Mouse (Mus musculus): ENCODE results near the gene Hs1bp3. TPM values are rescaled to one million over a fixed set of nuclear protein-coding genes. Genes with fewer than 3 reads are reported as not detected.

Gene Hs1bp3
- polyA plus RNA-seq, 2 experiments: 12.6 to 16.7 TPM

- no peaks in the 10 kb centered on the region for H3K27me3 ChIP-seq (ENCODE audit: control insufficient read depth, insufficient read depth, low read length)
- no peak overlapping the region for H3K4me3 ChIP-seq (replicated peaks; ENCODE audit: low read length)
- H3K9ac ChIP-seq (ENCODE audit: low read depth, low read length, severe bottlenecking): no peak overlapping the region
- no peak for ATAC-seq (ENCODE audit: low FRiP score, low read depth)
- H3K36me3 ChIP-seq (ENCODE audit: control insufficient read depth, insufficient read depth, low read length): no peaks in the 10 kb centered on the region
- no peaks in the 10 kb centered on the region for H3K4me1 ChIP-seq (ENCODE audit: control insufficient read depth, insufficient read depth, low read length)
- 67% methylated on average over 7 of the region's 7 CpGs for WGBS
- no peaks in the 10 kb centered on the region for H3K9me3 ChIP-seq (ENCODE audit: control insufficient read depth, low read length)
- no peak for TF ChIP-seq POLR2A (IDR thresholded peaks at IDR 0.05; ENCODE audit: borderline replicate concordance, extremely low read depth, insufficient read depth, insufficient read length)
- no peak overlapping the region for H3K27ac ChIP-seq (replicated peaks; ENCODE audit: low read depth, low read length)
- no peak for DNase-seq (ENCODE audit: low spot score)
- no peak overlapping the region for H3K4me2 ChIP-seq (replicated peaks; ENCODE audit: low read depth, low read length, severe bottlenecking)
Observed at GRCm38 (mm10) chr12:8365336-8365735, 52.1 kb downstream of the Hs1bp3 start.

GRCm38 (mm10) chr12:8365905-8366576, 52.8 kb downstream of the Hs1bp3 start:
- TF ChIP-seq POLR2A (IDR thresholded peaks at IDR 0.05; ENCODE audit: borderline replicate concordance, extremely low read depth, insufficient read depth, insufficient read length): no peak
- no peak overlapping the region for H3K4me3 ChIP-seq (replicated peaks; ENCODE audit: low read length)
- H3K36me3 ChIP-seq (ENCODE audit: control insufficient read depth, insufficient read depth, low read length): no peaks in the 10 kb centered on the region
- H3K9ac ChIP-seq (ENCODE audit: low read depth, low read length, severe bottlenecking): no peak overlapping the region
- H3K4me1 ChIP-seq (ENCODE audit: control insufficient read depth, insufficient read depth, low read length): no peaks in the 10 kb centered on the region
- 70% methylated on average over 5 of the region's 5 CpGs for whole genome bisulfite sequencing
- H3K27me3 ChIP-seq (ENCODE audit: control insufficient read depth, insufficient read depth, low read length): no peaks in the 10 kb centered on the region
- no peaks in the 10 kb centered on the region for H3K9me3 ChIP-seq (ENCODE audit: control insufficient read depth, low read length)
- no peak for ATAC-seq (ENCODE audit: low FRiP score, low read depth)
- no peak overlapping the region for H3K4me2 ChIP-seq (replicated peaks; ENCODE audit: low read depth, low read length, severe bottlenecking)
- no peak for DNase-seq (ENCODE audit: low spot score)
- H3K27ac ChIP-seq (replicated peaks; ENCODE audit: low read depth, low read length): no peak overlapping the region

DNA sequence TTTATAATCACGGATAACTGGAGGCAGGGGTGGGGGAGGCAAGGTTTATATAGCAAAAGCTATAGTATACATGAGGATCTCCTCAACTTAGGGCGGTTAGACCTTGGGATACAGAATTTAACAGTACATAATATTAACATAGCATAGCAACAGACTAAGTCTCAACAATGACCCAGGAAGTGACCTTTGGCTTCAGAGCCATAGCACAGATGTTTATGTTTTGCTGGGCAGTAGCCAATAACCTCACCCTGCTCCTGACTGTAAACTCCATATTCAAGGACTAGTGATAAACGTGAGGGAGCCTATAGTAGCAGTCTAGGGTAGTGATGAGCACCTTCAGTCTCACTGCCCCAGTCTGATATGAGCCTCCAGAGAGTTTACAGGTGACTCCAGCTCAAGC, 53.5 kb downstream of the Hs1bp3 start:
- Histone ChIP-seq H3K27me3 (ENCODE audit: control insufficient read depth, insufficient read depth, low read length) (no peaks in the 10 kb centered on the region), H3K4me2 (replicated peaks; ENCODE audit: low read depth, low read length, severe bottlenecking) (no peak overlapping the region), H3K4me3 (replicated peaks; ENCODE audit: low read length) (no peak overlapping the region), H3K9ac (ENCODE audit: low read depth, low read length, severe bottlenecking) (no peak overlapping the region), H3K36me3 (ENCODE audit: control insufficient read depth, insufficient read depth, low read length) (no peaks in the 10 kb centered on the region), H3K9me3 (ENCODE audit: control insufficient read depth, low read length) (no peaks in the 10 kb centered on the region), H3K27ac (replicated peaks; ENCODE audit: low read depth, low read length) (no peak overlapping the region), H3K4me1 (ENCODE audit: control insufficient read depth, insufficient read depth, low read length) (no peaks in the 10 kb centered on the region)
- 56% methylated on average over 3 of the region's 3 CpGs for WGBS
- no peak for TF ChIP-seq POLR2A (IDR thresholded peaks at IDR 0.05; ENCODE audit: borderline replicate concordance, extremely low read depth, insufficient read depth, insufficient read length)
- no peak for DNase-seq (ENCODE audit: low spot score)
- ATAC-seq (ENCODE audit: low FRiP score, low read depth): no peak

GRCm38 (mm10) chr12:8371746-8372510, 58.7 kb downstream of the Hs1bp3 start:
- Histone ChIP-seq H3K4me2 (replicated peaks; ENCODE audit: low read depth, low read length, severe bottlenecking) (no peak overlapping the region), H3K4me1 (ENCODE audit: control insufficient read depth, insufficient read depth, low read length) (no peaks in the 10 kb centered on the region), H3K27ac (replicated peaks; ENCODE audit: low read depth, low read length) (no peak overlapping the region), H3K9ac (ENCODE audit: low read depth, low read length, severe bottlenecking) (no peak overlapping the region), H3K4me3 (replicated peaks; ENCODE audit: low read length) (no peak overlapping the region), H3K27me3 (ENCODE audit: control insufficient read depth, insufficient read depth, low read length) (no peaks in the 10 kb centered on the region), H3K36me3 (ENCODE audit: control insufficient read depth, insufficient read depth, low read length) (no peaks in the 10 kb centered on the region), H3K9me3 (ENCODE audit: control insufficient read depth, low read length) (no peaks in the 10 kb centered on the region)
- TF ChIP-seq POLR2A (IDR thresholded peaks at IDR 0.05; ENCODE audit: borderline replicate concordance, extremely low read depth, insufficient read depth, insufficient read length): no peak
- DNase-seq (ENCODE audit: low spot score) (no peak), ATAC-seq (ENCODE audit: low FRiP score, low read depth) (no peak)
- WGBS: 67% methylated on average over 5 of the region's 5 CpGs

DNA sequence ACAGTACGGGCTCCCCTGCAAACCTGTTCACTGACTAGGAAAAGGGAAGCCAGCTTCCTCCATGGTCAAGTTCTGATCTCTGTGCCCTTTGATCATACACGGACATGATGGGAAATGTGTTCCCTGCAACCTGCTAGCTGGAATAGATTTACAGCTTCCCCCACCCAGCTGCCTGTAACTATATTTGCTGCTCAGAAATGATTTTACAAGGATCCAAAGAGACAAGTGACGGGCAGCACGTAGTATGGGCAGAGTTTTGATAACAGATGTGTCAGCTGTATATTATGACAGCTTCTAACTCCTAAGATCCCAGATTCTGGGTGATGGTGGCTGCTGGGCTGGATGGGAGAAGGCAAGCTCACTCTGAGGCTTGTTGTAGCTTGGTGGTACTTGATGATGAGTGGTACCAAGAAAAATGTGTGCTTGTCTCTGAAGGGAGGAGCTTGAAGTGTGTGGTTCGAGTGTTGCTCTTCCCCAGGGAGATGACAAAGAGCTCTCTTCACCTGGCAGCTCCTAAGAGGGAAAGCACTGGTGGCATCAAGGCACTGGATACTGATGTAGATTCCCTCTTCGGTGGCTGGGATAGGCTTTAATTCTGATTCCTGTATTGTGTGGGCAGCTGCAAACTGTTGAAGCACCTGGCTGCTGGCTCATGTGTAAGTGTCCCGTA, 59.4 kb downstream of the Hs1bp3 start:
- Histone ChIP-seq H3K4me2 (replicated peaks; ENCODE audit: low read depth, low read length, severe bottlenecking) (no peak overlapping the region), H3K36me3 (ENCODE audit: control insufficient read depth, insufficient read depth, low read length) (no peaks in the 10 kb centered on the region), H3K4me1 (ENCODE audit: control insufficient read depth, insufficient read depth, low read length) (peaks cover 3% of the 10 kb centered on the region), H3K4me3 (replicated peaks; ENCODE audit: low read length) (no peak overlapping the region), H3K27ac (replicated peaks; ENCODE audit: low read depth, low read length) (no peak overlapping the region), H3K9me3 (ENCODE audit: control insufficient read depth, low read length) (no peaks in the 10 kb centered on the region), H3K27me3 (ENCODE audit: control insufficient read depth, insufficient read depth, low read length) (no peaks in the 10 kb centered on the region), H3K9ac (ENCODE audit: low read depth, low read length, severe bottlenecking) (no peak overlapping the region)
- no peak for ATAC-seq (ENCODE audit: low FRiP score, low read depth)
- WGBS: 63% methylated on average over 7 of the region's 7 CpGs
- DNase-seq (ENCODE audit: low spot score): no peak
- no peak for TF ChIP-seq POLR2A (IDR thresholded peaks at IDR 0.05; ENCODE audit: borderline replicate concordance, extremely low read depth, insufficient read depth, insufficient read length)

Measured in limb, embryonic 14.5 days (tissue).